Mouse (Mus musculus) frontal cortex, postnatal 25 days (tissue): ENCODE results near the gene Slc9a4.
A peak's percentile ranks its signal among the peaks of the same experiment; 100 is the strongest.
"Not testable (repeated sequence)": the region's sequence is repeated elsewhere in the genome, so short reads cannot be mapped to it uniquely, and the experiment has no call there.

ENCODE experiments used
- DNase-seq, 2 experiments: peaks; one replicate each; pipeline ENCODE4 v3.0.0; 2022; ENCODE audit warnings: low spot score in 2 of 2

Gene Slc9a4

DNA sequence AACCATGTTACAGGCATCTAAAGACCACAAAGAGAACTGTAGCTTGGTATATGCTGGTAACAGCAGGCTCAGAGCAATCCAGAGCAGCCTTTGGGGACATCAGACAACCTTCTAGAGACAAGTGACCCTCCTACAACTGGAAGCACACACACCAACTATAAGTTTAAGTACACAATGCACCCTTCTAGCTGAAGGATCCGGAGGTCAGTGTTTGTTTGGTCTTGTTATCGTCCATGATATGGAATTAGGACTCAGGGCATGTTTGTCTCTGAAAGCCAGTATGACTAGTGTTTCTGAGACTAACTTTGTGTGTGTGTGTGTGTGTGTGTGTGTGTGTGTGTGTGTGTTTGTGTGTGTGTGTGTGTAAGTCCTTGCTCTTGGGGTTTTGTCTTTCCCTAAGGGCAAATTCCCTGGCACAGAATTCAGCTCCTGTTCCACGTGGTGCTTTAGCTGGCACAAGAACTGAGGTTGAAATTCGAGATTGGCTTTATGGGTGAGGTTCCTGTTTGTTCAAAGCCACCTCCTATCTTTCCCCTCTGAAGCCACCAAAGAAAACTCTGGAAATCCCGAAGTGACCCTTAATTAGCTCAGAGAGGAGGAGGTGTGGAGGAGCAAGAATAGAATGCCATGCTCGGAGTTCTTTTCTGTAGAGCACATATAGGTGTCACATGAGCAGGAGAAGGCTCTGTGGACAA lies 71.1 kb downstream of the Slc9a4 start:
- DNase-seq: no peak

DNA sequence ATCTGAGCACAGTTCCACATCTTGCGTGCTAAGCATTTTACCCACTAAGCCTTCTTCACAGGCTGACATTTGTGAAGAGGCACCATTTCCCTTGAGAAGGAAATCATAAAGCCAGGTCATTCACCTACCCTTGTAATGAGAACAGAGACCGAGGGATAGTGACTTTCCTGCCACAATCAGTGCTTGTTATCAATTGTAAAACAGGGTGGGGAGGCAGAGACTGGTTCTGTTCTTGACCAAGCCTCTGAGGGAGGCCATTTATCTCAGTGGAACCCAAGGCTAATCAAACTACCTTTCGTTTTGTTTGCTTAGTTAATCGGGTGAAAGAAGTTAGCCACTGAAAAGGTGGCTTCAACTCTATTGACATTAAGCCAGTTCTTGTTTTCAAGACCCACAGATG lies 77.2 kb downstream of the Slc9a4 start:
- no peak for DNase-seq

DNA sequence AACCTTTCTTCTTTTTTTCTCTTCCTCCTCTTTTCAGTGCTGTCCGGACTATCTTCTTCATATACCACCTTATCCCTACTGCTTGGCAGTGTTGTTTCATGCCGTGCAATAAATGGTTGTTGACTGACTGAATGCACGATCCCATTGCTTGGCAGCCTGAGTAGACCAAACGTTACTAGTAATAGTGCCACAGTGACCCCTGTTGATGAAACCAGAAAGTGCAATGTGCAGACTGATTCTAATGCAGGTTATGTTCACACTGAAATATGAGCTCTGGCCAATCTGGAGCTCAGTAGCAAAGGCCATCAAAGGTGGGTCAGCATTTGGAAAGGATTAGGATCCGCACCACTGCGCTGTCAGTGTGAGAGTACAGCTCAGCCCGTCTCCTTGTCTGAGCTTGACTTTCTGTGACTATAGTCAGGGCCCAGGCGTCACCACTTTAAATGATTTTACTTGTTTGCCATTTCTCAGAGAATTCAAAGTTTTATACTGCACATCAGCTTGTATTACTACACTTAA lies 78.2 kb downstream of the Slc9a4 start:
- peak; percentile 45 to 64 for DNase-seq

DNA sequence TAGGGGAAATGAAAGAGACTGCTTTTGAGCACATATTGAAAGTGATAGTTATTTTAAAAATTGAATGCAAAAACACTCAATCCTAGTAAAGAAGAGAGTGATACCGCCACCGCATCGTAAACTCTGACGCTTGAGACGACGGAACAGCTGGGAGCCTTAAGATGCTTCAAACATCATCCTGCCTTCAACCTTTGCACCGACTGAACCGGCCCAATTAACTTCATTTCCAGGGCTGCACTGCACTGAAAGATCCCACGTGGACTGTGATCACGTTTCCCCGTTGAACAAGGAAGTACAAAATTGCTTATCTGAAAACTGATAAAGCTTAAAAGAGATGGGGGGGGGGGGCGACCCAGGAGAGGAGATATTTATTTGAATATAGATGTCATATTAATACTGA lies 79.1 kb downstream of the Slc9a4 start:
- DNase-seq: no peak

DNA sequence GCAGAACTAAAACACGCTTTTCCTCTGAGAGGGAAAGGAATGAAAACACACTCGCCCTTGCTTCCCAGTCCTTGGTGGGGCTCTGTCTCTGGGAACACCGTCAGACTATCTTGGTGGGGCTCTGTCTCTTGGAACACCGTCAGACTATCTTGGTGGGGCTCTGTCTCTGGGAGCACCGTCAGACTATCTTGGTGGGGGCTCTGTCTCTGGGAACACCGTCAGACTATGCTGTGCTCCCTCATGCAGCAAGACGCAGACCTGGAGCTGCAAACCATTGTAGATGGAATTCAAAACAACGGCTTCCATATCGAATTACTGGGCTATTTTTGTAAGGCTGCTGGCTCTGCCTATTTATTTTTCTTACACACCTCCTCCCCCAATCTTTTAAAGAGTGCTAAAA lies 79.6 kb downstream of the Slc9a4 start:
- DNase-seq: no peak

DNA sequence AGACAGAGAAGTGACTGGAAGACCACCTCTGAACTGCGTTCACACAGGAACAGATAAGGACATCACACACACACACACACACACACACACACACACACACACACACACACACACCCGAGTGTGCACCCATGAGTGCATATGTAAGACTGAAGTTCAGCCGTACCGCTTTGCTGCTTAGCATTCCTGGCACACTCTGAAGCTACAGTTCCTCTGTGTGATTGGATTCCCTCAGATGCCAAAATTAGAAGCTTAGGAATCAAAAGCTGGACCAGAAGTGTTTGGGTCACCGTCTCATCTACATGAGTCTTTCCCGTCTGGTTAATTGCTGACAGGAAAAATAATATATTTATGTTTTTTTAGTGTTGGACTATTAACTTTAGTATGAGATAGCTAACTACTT lies 81.0 kb downstream of the Slc9a4 start:
- DNase-seq: no peak

DNA sequence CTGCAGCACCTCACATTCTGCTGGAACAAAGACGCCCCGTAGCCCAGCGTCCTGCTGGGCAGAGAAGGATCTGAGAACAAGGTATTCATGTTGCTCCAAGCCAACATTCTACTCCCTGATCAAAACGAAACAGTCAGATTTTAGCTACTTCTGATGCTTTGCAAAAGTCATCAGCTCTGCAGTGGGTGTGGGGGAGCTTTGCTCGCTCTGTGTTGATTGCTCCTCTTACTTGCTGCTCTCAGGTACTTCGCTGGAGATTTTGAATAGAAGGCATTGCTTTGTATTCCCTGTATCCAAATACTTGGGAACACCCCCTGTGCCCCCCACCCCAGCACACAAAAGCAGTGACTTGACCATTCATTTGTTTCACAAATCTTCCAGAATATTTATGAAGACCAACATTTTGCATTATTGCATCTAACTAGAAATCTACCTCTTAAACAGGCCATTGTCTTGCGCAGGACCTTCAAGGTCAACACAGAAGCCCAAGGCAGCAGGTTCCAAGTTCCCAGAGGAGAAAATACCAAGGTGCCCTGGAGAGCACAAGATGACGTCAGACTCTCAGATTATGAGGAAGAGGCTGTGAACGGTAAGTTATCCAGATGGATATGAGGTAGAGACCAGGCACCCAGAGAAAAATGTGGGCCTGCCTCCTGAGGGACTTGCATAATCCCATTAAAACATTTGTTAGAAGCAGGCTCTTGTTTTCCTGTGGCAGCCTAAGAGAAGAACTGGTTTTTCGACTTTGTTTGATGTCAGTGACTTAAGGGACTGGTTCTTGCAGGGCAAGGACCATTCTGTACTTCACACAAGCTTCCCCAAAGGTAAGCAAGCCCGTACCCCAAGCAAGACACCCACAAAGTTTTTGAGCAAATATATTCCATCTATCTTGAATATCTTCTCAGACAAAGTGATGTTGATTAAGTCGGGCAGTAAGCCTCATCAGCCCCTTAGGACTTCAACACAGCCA lies 85.8 kb downstream of the Slc9a4 start:
- DNase-seq: no peak

DNA sequence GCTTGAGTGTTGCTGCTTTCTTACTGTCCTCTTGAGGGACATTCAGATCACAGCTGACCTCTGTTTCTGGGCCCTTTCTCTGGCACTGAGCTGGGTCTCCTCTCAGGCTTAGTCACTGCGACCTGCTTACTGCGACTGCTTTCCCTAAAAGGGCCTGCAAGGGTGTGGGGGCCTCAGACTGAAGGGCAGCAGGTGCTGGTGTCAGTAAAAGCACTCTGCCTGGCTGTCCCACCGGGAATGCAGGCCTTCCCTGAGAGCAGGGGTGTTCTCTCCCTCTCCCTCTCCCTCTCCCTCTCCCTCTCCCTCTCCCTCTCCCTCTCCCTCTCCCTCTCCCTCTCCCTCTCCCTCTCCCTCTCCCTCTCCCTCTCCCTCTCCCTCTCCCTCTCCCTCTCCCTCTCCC lies 87.6 kb downstream of the Slc9a4 start:
- not testable (repeated sequence) for DNase-seq

DNA sequence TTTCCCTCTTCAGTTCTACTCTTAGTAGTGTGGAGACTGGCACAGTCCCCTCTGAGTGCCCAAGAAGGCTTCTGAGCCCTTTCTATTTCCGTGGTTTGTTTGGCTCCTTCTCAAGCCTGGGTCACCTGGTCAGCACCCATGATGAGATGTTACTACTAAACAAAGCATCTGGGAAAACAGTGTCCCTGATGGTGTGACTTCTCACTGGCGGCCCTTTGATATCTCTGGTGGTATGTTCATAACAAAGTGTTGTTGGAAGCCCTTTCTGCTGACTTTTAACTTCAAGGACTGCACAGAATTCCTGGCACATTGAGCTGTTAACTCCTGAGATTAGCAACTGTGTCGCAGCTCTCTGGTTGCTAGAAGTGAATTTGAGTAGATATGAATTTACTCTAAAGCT lies 90.1 kb downstream of the Slc9a4 start:
- DNase-seq: no peak

DNA sequence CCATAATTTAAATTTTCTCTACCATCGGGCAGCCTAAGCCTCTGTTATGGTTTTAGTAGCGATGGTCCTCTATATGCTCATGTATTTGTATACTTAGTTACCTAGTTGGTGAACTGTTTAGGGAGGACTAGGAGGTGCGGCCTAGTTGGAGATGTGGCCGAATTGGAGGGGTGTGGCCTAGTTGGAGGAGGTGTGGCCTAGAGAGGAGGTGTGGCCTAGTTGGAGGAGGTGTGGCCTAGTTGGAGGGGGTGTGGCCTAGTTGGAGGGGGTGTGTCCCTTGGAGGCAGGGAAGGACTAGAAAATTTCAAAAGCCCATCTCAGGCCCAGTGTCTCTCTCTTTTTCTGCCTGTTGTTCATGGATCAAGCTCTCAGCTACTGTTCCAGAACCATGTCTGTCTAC lies 91.6 kb downstream of the Slc9a4 start:
- DNase-seq: no peak

DNA sequence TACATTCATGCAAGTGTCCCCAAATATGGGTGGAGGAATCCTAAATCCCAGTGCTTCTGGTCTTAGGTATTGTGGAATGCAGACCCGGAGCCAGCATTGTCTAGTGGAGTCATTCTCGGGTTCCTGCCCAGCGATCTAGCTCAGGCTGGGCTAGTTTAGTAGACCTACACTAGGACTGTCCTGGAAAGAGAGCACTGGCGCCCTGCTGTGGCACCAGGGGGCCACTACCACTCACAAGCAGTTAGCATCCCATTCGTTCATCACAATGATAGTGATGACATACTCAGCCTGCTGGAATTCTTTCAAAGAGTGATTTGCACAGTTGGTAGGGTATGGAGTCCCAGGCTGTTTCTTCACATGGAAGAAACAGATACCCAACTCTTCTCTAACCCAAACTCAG lies 97.4 kb downstream of the Slc9a4 start:
- no peak for DNase-seq
